Mouse (Mus musculus): ENCODE results near the gene Pxt1.

Pxt1 gene

GRCm38 (mm10) chr17:28947011-28947939 lies 3.6 kb upstream of the Pxt1 start:
- DNase-seq (ENCODE audit: low spot score), result no peak

GRCm38 (mm10) chr17:28944481-28944880 lies 841 bp upstream of the Pxt1 start:
- no peak for DNase-seq (ENCODE audit: low spot score)

GRCm38 (mm10) chr17:28942101-28942500 lies 1.5 kb downstream of the Pxt1 start:
- DNase-seq (ENCODE audit: low spot score), result no peak

GRCm38 (mm10) chr17:28940776-28941555 lies 2.7 kb downstream of the Pxt1 start:
- no peak for DNase-seq (ENCODE audit: low spot score)

DNA sequence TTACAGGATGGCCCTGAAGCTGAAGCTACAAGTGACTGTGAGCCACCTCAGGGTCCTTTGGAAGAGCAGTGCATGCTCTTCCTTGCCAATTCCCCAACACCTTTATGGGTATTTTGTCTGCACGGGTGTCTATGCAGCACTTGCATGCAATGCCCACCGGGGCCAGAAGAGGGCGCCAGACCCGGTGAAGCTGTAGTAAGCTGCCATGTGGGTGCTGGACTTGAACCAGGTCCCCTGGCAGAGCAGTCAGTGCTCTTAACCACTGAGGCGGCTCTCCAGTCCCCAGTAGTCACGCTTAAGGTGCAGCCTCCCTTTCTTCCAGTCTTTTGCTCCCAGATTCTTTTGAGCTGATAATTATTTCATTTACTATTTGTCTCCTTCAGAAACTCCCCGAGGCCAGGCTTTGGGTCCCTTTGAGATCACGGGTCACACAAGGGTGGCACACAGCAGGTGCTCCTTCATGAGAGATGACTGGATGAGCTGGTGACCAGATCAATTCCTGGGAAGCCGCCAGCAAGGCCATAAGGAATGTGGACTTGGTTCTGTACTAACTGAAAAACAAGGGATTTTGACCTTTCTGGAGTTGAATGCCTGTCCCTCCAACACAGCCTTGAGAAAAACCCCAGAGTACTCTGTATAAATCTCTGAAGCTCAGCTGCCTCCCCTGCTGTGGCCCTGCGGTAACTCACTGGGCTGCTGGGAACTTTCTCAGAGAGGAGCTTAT lies 6.9 kb downstream of the Pxt1 start:
- DNase-seq (ENCODE audit: low spot score), result no peak

GRCm38 (mm10) chr17:28936133-28936532 lies 7.5 kb downstream of the Pxt1 start:
- DNase-seq (ENCODE audit: low spot score), result no peak

DNA sequence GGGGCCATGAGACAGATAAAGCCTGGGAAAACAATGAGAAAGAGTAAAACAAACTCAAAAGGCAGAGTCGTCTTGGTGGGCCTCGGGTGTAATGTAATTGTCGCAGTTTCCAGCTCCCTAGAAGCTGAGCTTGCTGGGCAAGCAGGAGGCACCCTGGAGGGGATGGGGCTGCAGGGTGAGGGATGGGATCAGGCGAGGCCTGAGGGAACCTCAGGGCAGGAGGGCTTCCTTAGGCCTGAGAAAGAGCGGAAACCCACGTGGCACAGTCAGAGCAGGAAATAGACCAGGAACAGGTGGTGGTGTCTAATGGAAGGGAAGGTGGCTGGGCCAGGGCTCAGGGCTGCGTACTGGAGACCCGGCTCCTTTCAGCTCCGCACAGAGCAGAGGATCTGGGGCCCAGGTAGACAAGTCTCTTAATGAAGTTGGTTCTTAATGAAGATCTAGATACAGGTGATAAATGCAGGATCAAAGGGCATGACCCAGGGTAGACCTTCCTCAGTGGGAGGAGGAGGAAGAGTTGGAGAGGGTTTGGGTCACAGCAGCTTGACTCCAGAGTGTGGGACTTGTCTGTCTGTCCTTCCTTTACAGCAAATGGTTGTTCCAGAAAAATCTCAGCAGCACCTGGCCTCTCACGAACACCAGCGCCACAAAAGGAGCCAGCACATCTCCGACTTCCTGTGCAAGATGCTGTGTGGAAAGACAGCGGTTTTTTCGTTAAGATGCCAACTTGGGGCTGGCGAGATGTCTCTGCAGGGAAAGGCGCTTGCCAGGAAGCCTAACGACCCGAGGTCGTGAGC lies 9.3 kb downstream of the Pxt1 start:
- no peak for DNase-seq (ENCODE audit: low spot score)

DNA sequence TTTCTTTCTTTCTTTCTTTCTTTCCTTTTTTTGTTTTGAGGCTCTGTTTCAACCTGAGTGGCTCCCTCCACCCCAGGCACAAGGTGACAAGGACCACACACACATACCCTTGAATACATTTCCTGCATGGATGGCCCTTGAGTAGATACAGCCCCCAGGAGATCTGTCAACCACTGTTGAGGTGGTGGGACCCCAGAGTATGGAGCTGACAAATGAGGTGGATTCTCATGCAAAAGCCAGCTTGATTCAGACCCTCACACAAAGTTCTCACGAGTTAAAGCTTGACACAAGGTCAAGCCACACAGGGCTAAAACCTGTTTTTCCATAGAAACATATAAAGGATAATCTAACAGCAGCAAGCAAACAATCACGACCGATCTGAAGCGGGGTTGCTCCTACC lies 11.4 kb downstream of the Pxt1 start:
- no peak for DNase-seq (ENCODE audit: low spot score)

DNA sequence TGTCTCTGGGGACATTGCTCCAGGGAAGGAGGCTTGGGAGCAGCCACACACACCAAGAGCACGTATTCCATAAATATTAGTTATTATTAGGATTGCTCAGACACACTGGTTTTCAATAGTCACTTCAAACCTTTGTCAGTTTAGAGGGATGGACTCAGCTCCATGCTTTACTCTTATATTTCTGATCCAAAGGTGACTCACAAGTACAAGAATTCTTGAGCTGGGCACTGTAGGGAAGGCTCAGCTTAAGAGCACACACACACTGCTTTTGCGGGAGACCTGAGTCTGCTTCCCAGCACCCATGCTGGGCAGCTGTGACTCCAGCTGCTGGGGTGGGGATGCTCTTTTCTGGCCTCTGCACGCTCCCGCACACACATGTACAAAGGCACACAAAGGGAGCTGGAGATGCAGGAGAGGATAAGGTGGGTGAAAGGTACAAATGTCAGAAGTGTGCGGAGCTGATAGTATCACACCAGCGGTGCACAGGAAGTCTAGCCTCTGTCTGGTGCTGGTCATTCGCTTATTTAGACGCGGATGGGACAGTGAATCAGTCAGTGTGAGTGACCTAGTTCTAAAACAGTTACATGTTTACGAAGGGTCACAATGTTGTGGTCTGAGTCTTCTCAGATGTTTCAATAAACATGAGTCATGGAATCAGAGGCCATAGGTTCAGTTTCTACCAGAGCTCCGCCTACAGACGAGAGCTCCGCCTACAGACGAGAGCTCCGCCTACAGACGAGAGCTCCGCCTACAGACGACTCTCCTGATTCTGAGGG lies 12.0 kb downstream of the Pxt1 start:
- no peak for DNase-seq (ENCODE audit: low spot score)

DNA sequence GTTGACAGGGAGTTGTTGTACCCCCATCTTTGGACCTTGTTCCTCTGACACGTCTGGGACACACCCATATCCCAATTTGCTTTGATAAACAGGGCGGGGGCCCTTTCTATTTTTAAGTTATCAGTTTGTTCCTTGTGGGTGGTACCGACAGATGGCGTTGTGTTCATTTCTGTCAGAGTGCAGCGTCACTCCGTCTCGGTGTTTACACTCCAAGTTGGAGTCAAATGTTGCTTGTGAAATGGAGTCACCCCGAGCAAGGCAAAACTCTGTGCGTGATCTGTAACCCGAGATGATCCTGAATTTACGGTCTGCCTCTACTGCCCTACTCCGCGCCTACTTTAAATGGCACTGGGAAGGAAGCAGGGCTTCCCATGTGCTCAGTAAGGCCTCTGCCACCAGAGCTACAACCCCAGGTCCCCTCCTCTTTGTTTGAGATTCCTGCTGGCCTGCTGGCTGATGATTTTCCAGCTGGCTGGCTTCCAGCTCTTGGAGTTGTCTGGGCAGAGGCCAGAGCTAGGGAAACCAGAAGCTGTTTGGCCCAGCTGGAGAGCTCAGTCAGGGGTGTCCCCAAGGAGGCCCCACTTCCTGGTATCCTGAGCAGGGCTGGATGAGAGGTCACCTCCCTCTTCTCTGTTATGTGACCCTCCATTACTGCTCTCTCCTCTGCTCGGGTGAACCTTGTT lies 13.1 kb downstream of the Pxt1 start:
- peak; percentile 69 for DNase-seq (ENCODE audit: low spot score)

- DNase-seq (ENCODE audit: low spot score), result no peak
Measured at GRCm38 (mm10) chr17:28929369-28929768, 14.3 kb downstream of the Pxt1 start.

- DNase-seq (ENCODE audit: low spot score), result no peak
Measured at GRCm38 (mm10) chr17:28928004-28928403, 15.6 kb downstream of the Pxt1 start.

- DNase-seq (ENCODE audit: low spot score), result no peak
Measured at GRCm38 (mm10) chr17:28926866-28927635, 16.6 kb downstream of the Pxt1 start.

DNA sequence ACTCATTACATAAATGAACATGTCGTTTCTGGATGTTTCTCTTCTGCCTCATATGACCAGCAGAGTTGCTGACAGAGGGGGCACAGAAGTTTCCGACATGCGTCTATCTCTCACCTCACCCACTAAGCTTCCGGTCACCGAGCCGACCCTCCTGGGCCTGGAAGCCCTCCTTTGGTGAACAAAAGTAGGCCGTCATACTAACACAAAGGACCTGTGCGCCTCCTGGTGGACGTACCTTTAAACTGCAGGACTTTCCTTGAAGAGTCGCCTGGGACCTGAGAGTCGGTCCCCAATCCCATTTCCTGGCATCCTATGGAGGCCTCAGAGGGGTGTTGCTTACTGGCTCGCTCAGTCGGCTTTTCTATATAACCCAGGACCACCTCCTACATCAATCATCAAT lies 17.3 kb downstream of the Pxt1 start:
- no peak for DNase-seq (ENCODE audit: low spot score)

DNA sequence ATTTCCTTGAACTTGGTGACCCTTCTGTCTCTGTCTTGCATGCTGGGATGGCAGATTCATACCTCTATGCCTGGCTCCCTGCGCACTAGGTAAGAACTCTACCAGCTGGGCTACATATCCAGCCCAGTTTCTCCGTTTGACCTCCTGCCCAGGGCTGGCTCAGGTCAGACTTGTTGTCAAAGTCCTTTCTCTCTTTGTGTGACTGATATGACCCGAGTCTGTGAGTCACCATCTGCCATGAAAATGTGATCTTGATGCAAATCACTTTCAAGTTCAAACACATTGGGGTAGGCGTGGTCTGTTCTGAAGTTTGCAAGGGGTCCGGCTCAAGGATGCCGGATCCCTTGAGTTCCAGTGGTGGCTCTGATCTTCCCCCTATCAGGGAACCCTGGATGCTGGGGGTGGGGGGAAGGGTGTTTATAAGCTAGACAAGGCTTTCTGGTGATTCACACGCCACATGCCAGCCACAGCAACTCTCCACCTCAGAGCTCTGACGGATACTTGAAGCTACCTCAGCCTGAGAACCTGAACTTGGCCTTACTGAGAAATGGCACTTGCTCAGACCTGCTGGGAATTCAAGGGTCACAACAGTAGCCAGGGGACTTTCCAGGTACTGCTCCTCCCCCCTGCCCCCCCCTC lies 18.6 kb downstream of the Pxt1 start:
- no peak for DNase-seq (ENCODE audit: low spot score)

DNA sequence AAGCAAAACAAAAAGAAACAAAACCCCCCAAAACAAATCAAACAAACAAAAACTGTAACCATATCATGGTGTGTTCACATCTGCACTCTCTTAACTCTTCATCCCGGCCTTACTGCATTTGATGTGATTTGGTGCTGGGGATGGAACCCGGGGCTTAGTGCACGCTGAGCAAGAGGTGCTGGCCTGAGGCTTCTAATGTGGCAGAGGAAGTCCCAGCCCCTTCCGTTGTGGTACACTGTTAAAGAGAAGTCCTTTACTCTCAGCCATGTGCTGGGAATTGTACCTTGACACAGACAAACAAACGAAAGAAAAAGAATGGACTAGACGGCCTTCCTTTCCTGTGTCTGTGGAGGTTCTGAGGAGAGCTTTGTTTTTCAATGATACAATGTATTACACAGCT lies 21.5 kb downstream of the Pxt1 start:
- no peak for DNase-seq (ENCODE audit: low spot score)

GRCm38 (mm10) chr17:28921086-28921485 lies 22.6 kb downstream of the Pxt1 start:
- DNase-seq (ENCODE audit: low spot score), result no peak

- no peak for DNase-seq (ENCODE audit: low spot score)
Measured at GRCm38 (mm10) chr17:28916520-28916919, 27.1 kb downstream of the Pxt1 start.

DNA sequence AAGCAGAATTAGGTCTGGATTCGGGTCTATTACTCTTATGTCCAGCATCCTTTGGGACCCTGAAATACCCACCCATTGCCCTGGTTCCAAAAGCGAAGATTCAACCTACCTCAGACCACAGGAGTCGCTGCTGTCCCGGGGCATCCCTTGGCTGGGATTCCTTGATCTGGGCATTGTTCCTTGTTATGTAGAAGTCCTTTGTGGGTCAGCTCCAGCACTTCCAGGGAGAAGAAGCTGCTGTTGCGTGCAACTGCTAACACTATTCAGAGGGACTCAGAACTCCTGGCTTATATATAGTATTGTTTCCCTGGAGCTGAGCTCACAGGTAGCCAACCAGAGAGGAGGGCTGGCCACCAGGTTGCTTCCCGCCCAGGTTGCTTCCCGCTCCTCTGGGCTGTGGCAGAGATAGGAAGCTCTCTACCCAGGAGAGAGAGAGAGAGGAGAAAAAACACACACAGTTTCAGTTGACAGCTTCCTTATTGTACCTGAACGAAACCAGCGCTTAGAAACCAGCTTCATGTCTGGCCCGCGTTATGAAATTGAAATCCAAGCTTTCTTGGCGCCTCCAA lies 28.5 kb downstream of the Pxt1 start, which contains the start of gene 4930539E08Rik:
Gene 4930539E08Rik, minus strand, starts transcription at position 265 of the 569 bp plus-strand sequence.
- no peak for DNase-seq (ENCODE audit: low spot score)
